Mouse (Mus musculus) right cerebral cortex, adult 18-20 months (tissue): Measurements from ENCODE around the gene Osbpl3.

Experiments used
- DNase-seq: peaks from one replicate; pipeline ENCODE4 v3.0.0; 2022; ENCODE audit warnings: mixed read lengths

The Osbpl3 gene

DNA sequence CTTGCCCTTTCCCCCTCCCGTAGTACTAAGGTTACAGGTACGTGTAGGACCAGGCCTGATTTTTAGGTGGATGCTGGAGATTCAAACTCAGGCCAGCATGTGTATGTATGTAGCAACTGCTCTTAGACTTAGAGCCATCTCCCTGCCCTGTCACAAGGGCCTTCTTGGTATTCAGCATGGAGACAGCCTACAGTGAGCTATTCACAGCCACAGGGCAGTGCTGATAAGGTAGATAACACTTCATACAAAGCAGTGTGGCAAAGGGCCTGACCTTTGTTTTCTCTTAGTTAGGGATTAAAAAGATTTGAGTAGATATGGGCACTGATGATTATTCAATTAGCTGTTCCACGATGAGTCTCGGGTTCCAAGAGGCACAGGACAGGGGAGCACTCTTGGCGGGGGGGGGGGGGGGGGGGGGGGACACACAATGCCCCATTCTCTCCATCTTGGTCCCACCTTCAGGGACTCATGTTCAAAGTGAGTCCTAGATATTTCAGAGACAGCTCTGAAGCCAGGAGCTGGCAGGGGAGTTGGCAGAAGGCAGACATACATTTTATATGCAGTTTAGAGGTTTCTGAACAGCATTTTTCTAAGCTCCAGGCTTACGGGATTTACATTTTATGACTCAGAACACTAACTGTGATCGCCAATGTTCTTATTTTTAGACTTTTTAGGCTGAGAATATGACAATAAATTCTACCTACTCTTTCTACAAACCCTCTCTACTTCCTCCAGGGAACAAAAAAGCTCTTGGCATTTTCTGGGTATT lies 56.4 kb downstream of the Osbpl3 start:
- DNase-seq: peak; percentile 52

DNA sequence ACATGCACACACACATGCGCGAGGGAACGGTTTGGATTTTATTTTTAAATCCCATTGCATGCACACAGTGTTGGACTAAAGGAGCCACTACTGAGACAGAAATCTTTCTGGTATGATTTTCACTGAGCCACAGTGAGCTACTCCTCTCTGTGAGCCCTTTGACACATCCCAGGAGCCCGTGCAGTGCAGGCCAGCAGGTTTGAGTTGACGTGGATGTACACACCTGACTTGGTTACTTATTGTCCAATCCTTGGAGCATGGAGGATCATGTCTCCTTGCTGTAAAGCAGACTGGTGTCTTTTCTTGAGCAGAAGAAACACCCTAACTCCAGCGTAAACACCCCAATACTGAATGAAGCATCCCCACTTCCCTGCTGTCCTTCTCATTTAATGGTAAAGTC lies 57.7 kb downstream of the Osbpl3 start:
- DNase-seq: no peak

DNA sequence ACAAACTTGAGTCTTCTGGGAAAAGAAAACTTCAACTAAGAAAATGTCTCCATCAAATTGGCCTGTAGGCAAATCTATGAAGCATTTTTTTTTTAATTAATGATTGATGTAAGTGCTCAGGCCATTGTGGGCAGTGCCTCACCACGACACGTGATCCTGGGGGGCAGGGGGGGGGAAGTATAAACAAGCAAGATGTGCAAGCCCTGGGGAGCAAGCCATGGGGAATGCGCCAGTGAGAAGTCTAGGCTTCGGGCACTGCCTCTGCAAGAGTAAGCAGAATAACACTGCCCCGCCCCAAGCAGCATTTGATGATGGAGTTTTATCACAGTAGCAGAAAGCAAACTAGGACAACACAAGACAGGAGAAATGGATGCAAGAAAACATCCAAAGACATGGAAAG lies 58.9 kb downstream of the Osbpl3 start:
- no peak for DNase-seq

DNA sequence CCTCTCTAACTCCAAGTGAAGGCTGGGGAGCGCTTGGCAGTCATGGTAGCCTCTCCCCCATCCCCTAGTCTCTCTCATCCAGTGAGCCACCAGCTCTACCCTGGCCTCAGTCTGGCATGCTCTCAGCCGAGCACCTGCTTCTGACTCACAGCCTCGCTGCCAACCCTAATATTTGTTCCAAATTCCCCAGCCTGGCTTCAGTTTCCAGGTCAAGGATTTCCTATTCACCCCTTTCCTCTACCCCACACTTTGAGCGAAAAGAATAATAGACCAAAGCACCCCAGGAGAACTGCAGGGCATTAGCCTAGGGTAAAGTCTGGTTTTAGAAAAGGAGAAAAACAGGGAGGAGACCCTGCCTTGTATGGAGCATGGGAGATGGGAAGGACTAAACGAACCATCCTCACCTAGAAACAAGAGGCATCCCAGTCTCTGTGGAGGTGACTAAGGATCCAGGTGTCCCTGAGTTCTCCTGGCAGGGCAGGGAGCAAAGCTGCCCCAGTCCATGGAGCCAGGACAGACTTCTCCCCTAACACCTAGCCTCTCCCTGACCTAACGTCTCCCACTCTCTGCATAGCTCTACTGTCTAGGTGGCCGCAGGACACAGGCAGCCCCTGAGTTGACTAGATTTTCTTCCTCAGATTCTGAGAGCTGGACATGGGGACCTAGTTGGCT lies 60.2 kb downstream of the Osbpl3 start:
- no peak for DNase-seq

DNA sequence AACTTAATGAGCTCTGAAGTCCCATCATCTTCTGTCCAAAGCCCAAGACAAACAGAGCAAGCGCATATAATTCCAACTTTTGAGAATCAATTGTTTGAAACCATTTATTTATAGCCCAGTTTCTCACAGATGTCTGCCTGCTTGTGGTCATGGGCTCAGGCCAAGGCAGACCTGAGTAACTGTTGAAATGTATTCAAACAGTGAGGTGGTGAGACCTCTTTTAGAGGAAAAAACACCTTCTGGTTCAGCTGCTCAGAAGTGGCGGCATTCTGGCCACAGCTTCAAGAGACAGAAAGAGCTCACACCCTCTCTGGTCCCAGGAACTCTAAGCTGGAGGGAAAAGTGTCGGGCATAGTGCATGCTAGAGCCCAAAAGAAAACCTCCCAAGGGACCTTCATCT lies 61.6 kb downstream of the Osbpl3 start:
- no peak for DNase-seq

DNA sequence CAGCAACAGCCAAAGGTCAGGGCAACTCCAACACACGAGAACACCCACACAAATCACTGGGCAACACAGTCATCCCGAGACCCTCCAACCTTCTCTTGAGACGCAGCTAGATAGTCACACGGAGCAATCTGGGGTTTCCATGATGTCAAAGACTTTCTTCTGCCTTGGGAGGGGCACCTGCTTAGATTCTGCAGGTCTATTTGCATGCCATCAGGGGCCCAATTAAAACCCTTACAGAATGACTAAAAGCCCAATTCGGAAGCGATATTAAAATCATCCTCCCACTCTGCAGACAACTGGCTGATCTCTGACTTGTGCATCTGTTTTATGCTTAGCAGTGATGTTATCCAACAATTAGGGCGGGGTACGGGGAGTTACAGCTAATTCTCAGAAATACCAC lies 62.0 kb downstream of the Osbpl3 start:
- DNase-seq: no peak

DNA sequence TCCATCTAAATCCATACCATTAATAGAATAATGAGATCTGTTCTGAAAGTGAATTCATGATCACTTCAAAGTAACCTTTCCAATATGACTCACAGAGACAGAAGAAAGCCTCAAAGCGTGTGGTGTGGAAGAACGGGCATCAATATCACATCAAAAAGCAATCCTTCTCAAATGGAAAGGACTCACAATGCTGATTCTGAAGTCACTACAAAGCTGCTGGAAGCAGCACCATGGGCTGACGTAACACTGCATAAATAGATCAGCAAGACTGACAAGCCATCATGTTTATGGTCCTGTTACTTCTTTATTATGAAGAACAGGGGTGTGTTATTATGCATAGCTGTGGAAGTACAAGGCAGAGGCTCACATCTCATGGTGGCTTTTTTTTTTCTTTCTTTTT lies 64.0 kb downstream of the Osbpl3 start:
- no peak for DNase-seq

DNA sequence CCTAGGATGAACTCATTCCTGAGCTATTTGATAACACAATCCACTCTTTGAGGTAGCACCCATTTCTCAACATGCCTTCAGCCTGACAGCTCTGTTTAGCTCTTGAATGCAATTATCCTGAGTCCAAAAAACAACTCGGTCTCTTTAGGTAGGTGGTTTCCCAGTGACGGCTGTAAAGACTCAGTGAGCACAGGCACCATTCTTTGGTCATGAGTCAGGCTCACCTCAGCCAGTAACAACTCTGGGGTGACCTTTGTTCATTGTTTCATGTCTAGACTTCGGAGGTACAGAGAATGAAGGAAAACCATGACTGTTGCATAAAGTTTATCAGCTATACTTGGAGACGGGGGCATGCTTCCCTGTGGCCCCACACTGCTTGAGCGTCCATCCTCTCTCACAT lies 65.7 kb downstream of the Osbpl3 start:
- no peak for DNase-seq

DNA sequence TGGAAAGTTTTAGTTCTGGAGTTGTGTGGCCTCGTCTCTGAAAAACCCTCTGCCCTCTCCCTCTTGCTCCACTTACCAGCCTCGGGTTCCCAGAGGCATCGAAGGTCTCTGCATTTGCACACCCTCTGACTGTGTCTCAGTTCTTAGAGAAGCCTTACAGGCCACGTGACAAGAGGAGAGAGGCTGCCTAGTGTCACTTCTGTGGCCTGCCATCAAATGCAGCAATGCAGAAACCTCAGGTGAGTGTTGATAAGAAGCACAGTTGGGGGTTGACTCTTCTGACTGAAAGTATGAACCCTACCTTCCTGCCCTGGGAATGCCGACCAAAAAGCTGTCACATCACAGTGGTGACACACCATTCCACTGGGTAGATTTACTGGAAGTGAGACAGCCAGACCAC lies 68.4 kb downstream of the Osbpl3 start:
- DNase-seq: no peak

DNA sequence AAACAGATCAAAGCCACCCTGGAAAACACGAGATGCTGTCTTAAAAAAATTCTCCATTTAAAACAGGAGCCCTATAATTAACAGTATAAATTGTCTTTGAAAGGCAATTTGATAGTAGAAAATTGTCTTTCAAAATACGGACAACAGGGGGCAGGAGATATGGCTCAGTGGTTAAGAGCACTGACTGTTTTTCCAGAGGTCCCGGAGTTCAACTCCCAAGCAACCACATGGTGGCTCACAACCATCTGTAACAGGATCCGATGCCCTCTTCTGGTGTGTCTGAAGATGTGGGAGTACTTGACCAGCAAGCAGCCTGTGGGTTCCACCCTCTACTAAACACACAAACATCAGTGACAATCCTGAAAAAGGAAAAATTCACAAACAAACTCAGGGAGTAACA lies 69.5 kb downstream of the Osbpl3 start:
- no peak for DNase-seq

DNA sequence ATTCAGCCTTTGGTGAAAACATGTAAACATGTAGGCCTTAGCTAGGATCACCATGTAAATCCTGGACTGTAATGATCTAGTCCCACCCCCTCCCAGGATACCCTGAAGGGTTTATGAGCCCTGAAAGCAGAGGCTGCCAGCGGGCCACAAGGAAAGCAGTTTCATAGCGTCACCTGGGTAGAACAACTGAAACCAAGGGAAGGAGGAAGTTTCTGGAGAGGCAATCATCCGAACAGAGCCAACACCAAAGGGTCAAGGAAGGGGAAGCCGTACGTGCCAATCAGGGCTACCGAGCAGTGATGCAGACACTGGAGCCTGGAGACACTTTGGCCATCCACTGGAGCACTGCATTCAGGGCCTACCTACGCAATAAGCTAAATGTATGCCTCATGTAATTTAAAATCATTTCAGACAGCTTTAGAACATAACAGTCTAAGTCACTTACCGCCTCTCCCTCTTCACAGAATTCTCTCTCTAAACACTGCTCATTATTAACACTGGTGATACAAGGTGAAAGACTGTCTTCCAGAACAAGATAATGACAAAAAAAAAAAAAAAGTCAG lies 70.5 kb downstream of the Osbpl3 start:
- DNase-seq: no peak

DNA sequence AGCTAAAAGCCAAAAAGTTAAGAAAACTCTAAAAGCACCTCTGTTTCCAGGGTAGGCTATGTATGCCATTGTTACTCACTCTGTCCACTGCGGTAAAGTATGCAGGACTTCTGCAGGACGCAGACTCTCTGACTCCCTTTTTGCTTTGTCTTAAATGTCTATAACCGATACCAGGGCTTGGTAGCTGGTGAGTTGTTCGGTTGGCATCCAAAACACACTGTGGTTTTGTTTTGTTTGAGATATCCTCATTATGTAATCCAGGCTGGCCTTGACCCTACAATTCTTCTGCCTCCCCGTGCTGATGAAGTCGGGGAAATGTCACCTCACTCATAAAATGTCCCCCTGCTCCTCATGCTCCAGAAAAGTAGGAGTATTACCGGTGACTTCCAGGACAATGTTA lies 73.3 kb downstream of the Osbpl3 start:
- no peak for DNase-seq

DNA sequence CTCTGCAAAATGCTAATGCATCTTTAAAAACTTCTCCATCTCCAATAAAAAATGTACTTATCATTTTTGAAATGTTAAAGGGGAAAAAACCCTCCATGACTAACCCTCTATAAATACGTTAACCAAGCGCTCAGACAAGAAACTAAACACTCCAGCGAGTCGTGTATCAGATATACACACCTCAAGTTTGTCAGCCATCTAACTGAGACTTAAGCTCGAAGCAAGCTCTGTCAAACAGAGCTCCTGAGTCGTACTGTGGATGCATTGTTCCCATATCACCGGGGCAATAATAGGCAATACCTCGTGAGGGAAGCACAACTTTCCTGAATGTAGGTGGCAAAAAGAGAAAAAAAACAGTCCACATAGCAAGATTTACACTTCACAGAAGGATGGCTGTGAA lies 73.8 kb downstream of the Osbpl3 start:
- no peak for DNase-seq

DNA sequence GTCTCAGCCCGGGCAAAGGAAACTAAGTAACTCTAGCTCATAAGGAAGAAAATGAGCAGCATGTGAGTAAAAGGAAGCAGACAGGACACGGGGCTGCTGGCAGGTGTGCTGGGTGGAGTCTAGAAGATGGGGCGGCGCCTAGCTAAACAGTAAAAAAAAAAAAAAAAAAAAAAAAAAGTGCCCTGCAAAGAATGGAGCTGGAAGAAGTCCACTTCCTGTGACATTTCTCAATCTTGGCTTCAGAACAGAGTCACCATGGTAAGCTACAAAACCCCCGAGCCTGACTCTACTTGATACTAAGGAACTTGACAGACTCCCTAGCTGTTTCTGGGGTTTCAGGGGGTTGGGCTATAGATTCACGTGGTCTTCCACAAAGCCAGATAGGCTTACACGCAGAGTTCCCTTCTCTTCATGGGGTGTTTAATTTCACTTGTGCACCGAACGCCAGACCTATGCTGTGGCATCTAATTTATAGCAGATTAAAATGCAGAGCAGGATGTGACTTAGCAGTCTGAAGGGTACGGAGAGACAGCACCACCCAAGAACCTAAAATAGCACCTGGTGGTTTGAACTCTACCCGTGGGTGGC lies 74.4 kb downstream of the Osbpl3 start:
- DNase-seq: peak; percentile 54

DNA sequence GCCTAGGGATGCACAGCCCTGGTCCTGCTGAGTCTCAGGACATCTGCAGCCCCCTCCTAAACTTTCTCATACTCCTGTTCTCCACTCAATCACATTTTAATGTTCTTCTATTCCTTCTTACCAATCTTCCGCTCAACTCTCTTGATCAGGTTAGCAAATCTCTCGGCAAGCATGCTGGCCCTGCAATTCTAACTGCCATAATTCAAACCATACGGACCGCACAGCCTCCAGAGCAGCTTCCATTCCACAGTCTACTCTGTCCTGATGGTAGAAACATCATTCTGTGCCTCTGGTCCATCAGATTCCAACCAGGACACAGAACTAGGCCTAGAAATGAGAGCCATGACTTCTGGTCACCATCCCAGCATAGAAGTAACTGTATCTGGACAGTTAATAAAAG lies 76.3 kb downstream of the Osbpl3 start:
- DNase-seq: no peak

DNA sequence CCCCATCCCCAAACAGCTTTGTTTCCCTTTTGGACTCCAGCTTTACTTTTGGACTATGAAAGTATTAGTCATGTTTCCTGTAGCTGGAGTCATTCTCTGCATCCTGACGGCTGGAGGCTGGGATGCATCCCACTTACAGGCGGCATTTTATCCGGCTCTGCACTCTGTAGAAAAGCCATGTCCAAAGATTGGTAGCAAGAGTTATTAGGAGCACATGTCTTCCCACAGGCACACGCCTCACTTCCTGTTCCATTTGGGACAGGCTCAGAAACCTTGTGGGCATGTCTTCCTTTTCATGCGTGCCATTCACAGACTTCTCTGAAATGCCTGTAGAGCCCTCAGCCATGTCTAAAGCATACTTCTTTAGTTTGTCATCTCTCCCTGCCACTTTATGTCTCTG lies 76.9 kb downstream of the Osbpl3 start:
- DNase-seq: peak; percentile 70

DNA sequence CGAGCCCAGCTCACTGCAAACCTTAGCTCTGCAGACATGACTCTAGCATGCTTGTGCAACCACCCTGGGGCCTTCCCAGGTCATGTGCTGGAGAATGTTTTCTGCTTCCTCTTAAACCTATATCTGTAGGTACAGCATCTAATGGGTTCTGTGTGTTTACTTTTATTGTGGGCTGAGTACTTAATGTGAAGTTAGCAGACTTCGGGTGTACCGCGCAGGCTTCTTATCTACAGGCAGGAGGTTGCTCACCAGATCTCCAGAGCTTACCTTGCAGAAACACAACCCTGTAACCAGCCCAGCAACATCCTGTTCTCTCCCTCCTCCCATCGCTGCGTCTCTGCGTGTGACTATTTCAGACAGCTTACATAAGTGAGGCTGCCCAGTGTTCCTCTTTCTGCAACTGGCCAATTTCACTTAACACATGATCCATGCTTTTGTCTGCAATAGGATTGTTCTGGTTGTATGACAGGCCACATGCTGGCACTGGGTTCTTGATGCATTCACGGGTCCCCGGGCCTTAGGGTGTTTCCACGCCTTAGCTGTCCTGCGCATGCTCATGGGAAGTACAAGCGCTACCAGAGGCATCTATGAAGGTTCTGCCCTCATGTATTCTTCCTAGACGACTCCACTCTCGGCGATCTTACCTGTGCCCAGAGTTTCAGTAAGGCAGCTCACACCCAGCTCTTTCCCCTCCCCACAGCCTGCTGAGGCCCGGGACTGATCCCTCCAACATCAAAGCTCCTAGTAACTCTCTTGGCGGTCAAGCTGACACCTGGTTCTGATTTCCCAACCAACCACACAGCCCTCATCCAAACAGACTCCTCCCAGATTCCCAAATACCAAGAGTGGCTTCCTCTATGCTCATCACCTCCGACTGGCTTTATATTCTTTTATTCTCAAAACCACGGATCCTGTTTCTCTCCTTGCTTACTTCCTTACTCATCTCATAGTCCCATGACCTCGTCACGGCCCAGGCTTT lies 78.0 kb downstream of the Osbpl3 start:
- peak; percentile 82 for DNase-seq

DNA sequence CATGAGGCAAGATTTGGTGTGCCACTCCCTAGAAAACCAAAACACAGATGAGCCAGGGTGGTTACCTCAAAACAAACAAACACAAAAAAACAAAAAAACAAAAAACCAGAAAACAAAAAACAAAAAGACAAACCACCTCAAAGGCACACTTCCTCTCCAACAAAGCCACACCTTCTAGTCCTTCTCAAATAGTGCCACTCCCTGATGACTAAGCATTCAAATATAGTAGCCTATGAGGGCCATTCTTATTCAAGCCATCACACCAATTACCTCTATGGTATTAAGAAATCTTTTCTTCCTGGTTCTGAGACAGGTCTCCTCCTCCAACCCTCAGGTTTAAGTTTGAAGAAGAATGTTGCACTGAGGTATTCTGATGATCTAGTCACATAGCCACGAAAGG lies 79.3 kb downstream of the Osbpl3 start:
- DNase-seq: no peak

DNA sequence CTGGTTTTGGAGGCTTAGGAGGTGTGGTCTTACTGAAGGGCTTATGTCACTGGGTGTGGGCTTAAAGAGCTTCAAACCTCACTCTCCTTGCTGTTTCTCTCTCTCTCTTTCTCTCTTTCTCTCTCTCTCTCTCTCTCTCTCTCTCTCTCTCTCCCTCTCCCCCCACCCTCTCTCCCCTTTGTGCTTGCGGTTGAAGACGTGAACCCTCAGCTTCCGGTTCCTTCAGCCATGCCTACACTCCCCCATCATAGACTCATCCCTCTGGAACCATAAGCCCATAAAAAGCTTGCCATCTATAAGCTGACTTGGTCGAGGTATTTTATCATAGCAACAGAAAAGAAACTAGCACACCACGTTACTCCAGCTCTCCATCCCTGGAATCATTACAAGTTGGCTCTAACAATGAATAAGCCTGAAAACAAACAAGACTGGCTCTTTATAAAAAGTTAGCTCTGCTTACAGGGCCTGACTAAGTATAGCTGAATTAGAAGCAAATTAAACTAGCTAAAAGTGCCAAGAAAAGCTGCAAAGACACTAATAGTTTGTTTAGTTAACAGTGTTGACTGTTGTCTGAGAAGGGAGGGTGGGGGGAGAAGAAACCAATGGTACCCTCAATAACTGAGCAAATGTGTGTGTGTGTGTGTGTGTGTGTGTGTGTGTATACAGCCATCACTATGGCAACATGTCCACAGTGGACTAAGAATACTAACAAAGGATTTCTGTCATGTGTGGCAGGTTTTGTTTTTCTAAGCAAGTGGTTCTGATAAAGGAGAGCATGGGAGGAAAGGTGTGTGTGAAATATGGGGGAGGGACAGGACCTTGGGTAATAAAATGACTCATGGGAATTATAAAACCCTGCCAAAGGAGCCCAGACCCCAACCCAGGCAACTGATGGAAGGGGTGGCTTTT lies 83.2 kb downstream of the Osbpl3 start:
- no peak for DNase-seq

DNA sequence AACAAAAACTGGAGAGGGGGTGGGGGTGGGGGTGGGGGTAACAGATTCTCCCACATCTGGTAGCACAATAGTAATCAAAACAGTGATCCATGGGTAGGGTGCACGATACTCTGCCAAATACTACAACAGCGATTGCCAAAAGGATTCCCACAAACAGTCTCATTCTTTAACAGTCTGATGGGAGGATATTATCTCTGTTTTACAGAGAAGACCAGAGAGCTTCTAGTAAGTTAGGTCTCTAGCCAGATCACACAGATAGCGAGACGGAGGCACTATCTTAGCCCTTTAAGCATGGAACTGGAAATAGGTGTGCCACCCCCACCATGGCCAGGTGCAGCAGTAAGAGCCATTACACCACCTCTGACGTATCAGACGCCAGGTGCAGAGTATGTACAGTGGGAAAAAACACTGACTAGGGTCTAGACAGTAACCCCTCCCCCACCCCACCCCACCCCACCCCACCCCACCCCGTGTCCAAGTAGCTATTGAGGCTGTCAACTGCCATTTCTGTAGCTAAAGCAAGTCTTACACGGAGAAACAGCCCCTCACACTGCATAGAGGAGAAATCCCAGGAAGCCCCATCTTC lies 84.4 kb downstream of the Osbpl3 start:
- DNase-seq: no peak
